Mouse (Mus musculus) brain, embryonic 14.5 days (tissue): ENCODE data around the gene Slc16a4.

ENCODE experiments used
- CTCF ChIP-seq: fragments of 200-500 bp; IDR thresholded peaks from 2 replicates; pipeline ENCODE4 v1.5.1; 2012; ENCODE audit warnings: inconsistent platforms, mild to moderate bottlenecking, moderate library complexity, borderline replicate concordance; ENCODE audit not compliant: insufficient read depth, insufficient read length; ENCODE audit errors: extremely low read depth
- POLR2A ChIP-seq: fragments of 200-500 bp; IDR thresholded peaks from 2 replicates; pipeline ENCODE4 v1.6.1; 2012; ENCODE audit warnings: mild to moderate bottlenecking, inconsistent platforms, borderline replicate concordance; ENCODE audit not compliant: poor library complexity, insufficient read depth, insufficient read length, severe bottlenecking; ENCODE audit errors: extremely low read depth

GRCm38 (mm10) chr3:107290764-107291381 is at the start of gene Slc16a4:
- TF ChIP-seq CTCF (no peak), POLR2A (no peak)
